Mouse (Mus musculus) G1E (cell line): ENCODE measurements around the gene Frmd8.

Experiments
- CTCF ChIP-seq: IDR thresholded peaks from 2 replicates; pipeline ENCODE4 v1.5.1; 2012; ENCODE audit warnings: low read depth, low read length, inconsistent platforms, mixed read lengths
- GATA1 ChIP-seq: IDR thresholded peaks from 2 replicates; pipeline ENCODE4 v1.6.1; 2012; ENCODE audit warnings: borderline replicate concordance, low read length, inconsistent platforms, mixed read lengths
- POLR2AphosphoS5 ChIP-seq: IDR thresholded peaks from 2 replicates; pipeline ENCODE4 v1.6.1; 2012; ENCODE audit warnings: low read depth, low read length, inconsistent platforms; ENCODE audit not compliant: insufficient replicate concordance
- TAL1 ChIP-seq: conservative IDR thresholded peaks from 2 replicates; pipeline ENCODE4 v1.6.1; 2012; ENCODE audit warnings: low read depth, low read length, inconsistent platforms, mixed read lengths

DNA sequence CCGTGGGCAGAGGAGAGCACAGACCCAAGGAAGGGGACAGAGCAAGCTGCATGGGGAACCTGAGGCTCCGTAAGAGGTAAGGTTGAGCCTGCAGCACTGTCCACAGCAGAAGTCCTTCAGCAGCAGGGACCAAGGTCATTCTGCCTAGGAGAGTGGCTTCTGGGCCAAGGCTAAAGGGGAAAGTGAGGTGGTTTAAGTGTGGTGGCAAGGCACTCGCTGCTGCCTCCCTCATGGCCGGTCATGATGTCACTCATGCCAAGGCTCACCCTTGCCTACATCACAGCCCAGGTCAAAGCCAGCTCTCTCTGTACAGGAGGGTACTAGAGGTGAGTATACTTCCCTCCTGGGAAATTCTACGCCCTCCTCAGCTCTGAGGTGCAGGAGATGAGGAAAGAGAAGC lies 11.3 kb downstream of the Frmd8 start:
- TF ChIP-seq CTCF = no peak
- TF ChIP-seq GATA1 = no peak
- TF ChIP-seq TAL1 = no peak
- TF ChIP-seq POLR2AphosphoS5 = no peak
